Mouse (Mus musculus): ENCODE results near the gene Erbin. TPM values are rescaled to one million over a fixed set of nuclear protein-coding genes. Genes with fewer than 3 reads are reported as not detected.
A peak's percentile ranks its signal among the peaks of the same experiment; 100 is the strongest.

The Erbin gene
- polyA plus RNA-seq, 1 experiment from 2014 or later = 19.0 TPM

GRCm38 (mm10) chr13:103959841-103960240 lies 39.5 kb upstream of the Erbin start:
- no peaks in the 10 kb centered on the region for H3K27me3 ChIP-seq (replicated peaks; ENCODE audit: insufficient read depth, low read length)
- no peak for ATAC-seq
- H3K27ac ChIP-seq (ENCODE audit: low read length) = no peak overlapping the region
- H3K4me3 ChIP-seq (ENCODE audit: low read depth, low read length) = no peak overlapping the region
- TF ChIP-seq CTCF (IDR thresholded peaks at IDR 0.05) (no peak), EP300 (IDR thresholded peaks at IDR 0.05) (no peak)
- H3K4me1 ChIP-seq (ENCODE audit: insufficient read depth, low read depth, low read length) = no peaks in the 10 kb centered on the region
- WGBS = 67% methylated on average over 5 of the region's 5 CpGs
- H3K4me2 ChIP-seq (replicated peaks; ENCODE audit: low read depth, low read length) = no peak overlapping the region
- H3K36me3 ChIP-seq (ENCODE audit: insufficient read depth, low read length) = no peaks in the 10 kb centered on the region
- DNase-seq (ENCODE audit: low spot score) = no peak
- H3K9ac ChIP-seq (replicated peaks; ENCODE audit: low read depth) = no peak overlapping the region
- H3K9me3 ChIP-seq (ENCODE audit: low read length) = no peaks in the 10 kb centered on the region

- H3K27ac ChIP-seq (ENCODE audit: low read length) = no peak overlapping the region
- H3K9ac ChIP-seq (replicated peaks; ENCODE audit: low read depth) = no peak overlapping the region
- no peak for ATAC-seq
- no peak overlapping the region for H3K4me3 ChIP-seq (ENCODE audit: low read depth, low read length)
- H3K4me1 ChIP-seq (ENCODE audit: insufficient read depth, low read depth, low read length) = no peaks in the 10 kb centered on the region
- no peaks in the 10 kb centered on the region for H3K9me3 ChIP-seq (ENCODE audit: low read length)
- H3K4me2 ChIP-seq (replicated peaks; ENCODE audit: low read depth, low read length) = no peak overlapping the region
- 65% methylated on average over 9 of the region's 9 CpGs for WGBS
- TF ChIP-seq CTCF (IDR thresholded peaks at IDR 0.05) = no peak
- no peak for TF ChIP-seq EP300 (IDR thresholded peaks at IDR 0.05)
- no peaks in the 10 kb centered on the region for H3K27me3 ChIP-seq (replicated peaks; ENCODE audit: insufficient read depth, low read length)
- H3K36me3 ChIP-seq (ENCODE audit: insufficient read depth, low read length) = no peaks in the 10 kb centered on the region
- no peak for DNase-seq (ENCODE audit: low spot score)
These were observed 38.4 kb upstream of the Erbin start for GRCm38 (mm10) chr13:103958607-103959123.

DNA sequence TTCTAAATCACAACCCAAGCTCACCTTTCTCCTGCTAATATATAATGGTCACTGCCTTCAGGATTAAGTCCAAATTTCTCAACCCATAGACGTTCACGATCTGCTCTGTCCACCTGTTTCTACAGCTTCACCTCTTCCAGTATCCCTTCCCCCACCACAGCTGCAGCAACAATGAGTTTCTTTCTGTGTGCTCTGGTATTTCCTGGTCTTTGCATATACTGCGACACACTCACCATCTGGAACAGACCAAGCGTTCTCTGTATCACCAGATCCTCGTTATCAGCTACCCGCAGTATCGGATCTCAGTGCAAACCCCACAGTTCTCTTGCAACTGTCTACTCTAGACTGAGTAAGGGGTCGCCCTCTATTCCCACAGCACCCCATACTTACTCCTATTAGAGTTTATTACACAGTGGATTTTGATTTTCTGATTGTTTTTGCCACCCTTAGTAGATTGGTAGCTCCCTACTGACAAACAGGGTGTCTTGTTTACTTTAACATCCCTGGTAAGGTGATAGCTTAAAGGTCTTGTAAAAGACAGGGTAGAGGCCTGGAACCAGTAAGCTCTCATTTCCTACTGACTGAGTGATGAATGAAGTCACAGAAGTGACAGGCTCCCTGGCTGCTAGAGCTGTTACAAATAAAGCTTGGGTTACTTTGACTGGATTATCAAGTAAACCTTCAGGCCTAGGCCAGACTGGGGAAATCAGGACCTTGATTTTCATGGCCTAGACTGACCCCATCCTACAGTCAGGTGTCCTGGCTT lies 37.0 kb upstream of the Erbin start:
- Histone ChIP-seq H3K27ac (ENCODE audit: low read length) (no peak overlapping the region), H3K9ac (replicated peaks; ENCODE audit: low read depth) (no peak overlapping the region), H3K9me3 (ENCODE audit: low read length) (no peaks in the 10 kb centered on the region), H3K4me3 (ENCODE audit: low read depth, low read length) (no peak overlapping the region), H3K27me3 (replicated peaks; ENCODE audit: insufficient read depth, low read length) (no peaks in the 10 kb centered on the region), H3K36me3 (ENCODE audit: insufficient read depth, low read length) (no peaks in the 10 kb centered on the region), H3K4me1 (ENCODE audit: insufficient read depth, low read depth, low read length) (no peaks in the 10 kb centered on the region), H3K4me2 (replicated peaks; ENCODE audit: low read depth, low read length) (no peak overlapping the region)
- TF ChIP-seq EP300 (IDR thresholded peaks at IDR 0.05) = no peak
- no peak for TF ChIP-seq CTCF (IDR thresholded peaks at IDR 0.05)
- ATAC-seq (no peak), DNase-seq (ENCODE audit: low spot score) (peak; percentile 34)
- 24% methylated on average over 8 of the region's 8 CpGs for WGBS

DNA sequence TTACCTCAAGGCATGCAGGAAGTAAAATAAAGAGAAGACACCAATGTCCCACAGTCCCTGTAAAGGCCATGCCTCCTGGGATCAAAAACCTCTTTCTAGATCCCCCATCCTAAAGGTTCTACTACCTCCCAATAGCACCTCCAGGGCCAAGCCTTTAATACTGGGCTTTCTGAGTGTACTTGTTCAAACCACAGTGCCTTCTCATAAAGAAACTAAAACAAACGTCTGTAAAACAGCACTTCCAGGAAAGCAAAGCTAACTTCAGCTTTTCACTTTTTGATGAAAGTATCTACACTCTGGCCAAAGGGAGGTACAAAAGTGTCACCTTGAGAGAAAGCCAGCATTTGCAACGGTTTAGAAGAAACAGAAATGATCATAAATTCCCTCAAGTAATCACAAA lies 35.3 kb upstream of the Erbin start:
- TF ChIP-seq CTCF (IDR thresholded peaks at IDR 0.05) (no peak), EP300 (IDR thresholded peaks at IDR 0.05) (no peak)
- DNase-seq (ENCODE audit: low spot score) (no peak), ATAC-seq (no peak)
- Histone ChIP-seq H3K4me3 (ENCODE audit: low read depth, low read length) (no peak overlapping the region), H3K4me2 (replicated peaks; ENCODE audit: low read depth, low read length) (no peak overlapping the region), H3K36me3 (ENCODE audit: insufficient read depth, low read length) (no peaks in the 10 kb centered on the region), H3K4me1 (ENCODE audit: insufficient read depth, low read depth, low read length) (no peaks in the 10 kb centered on the region), H3K27me3 (replicated peaks; ENCODE audit: insufficient read depth, low read length) (no peaks in the 10 kb centered on the region), H3K9me3 (ENCODE audit: low read length) (no peaks in the 10 kb centered on the region), H3K9ac (replicated peaks; ENCODE audit: low read depth) (no peak overlapping the region), H3K27ac (ENCODE audit: low read length) (no peak overlapping the region)
- 40% methylated on average over 2 of the region's 2 CpGs for WGBS

GRCm38 (mm10) chr13:103951393-103951792 lies 31.1 kb upstream of the Erbin start:
- H3K9me3 ChIP-seq (ENCODE audit: low read length) = no peaks in the 10 kb centered on the region
- peak; percentile 77 for ATAC-seq
- no peaks in the 10 kb centered on the region for H3K36me3 ChIP-seq (ENCODE audit: insufficient read depth, low read length)
- DNase-seq (ENCODE audit: low spot score) = peak; percentile 73
- 55% methylated on average over 7 of the region's 7 CpGs for WGBS
- no peak overlapping the region for H3K4me3 ChIP-seq (ENCODE audit: low read depth, low read length)
- peak; percentile 38; the same call in 1 of the 2 replicates for TF ChIP-seq EP300 (IDR thresholded peaks at IDR 0.05)
- no peak for TF ChIP-seq CTCF (IDR thresholded peaks at IDR 0.05)
- H3K4me1 ChIP-seq (ENCODE audit: insufficient read depth, low read depth, low read length) = no peaks in the 10 kb centered on the region
- H3K27ac ChIP-seq (ENCODE audit: low read length) = no peak overlapping the region
- H3K9ac ChIP-seq (replicated peaks; ENCODE audit: low read depth) = no peak overlapping the region
- H3K27me3 ChIP-seq (replicated peaks; ENCODE audit: insufficient read depth, low read length) = no peaks in the 10 kb centered on the region
- no peak overlapping the region for H3K4me2 ChIP-seq (replicated peaks; ENCODE audit: low read depth, low read length)

DNA sequence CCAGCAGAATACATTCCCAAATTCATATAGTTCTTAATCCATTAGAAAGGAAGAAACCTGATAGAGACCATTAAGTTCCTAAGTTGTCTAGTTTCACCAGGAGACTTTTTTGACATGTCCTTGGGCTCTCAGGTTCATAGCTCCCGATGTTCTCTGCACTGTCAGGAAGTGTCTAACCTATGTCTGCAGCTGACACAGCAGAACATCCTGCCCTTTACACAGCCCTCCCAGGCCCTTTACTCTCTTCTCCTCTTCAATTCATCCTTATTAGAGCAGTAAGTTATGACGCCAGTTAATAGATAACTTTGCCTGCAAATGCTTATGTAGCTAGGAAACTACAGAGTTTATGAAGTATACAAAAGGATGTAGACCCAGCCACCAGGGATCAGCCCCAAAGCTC lies 20.5 kb upstream of the Erbin start:
- Histone ChIP-seq H3K4me3 (ENCODE audit: low read depth, low read length) (no peak overlapping the region), H3K27ac (ENCODE audit: low read length) (no peak overlapping the region), H3K36me3 (ENCODE audit: insufficient read depth, low read length) (no peaks in the 10 kb centered on the region), H3K9ac (replicated peaks; ENCODE audit: low read depth) (no peak overlapping the region), H3K4me1 (ENCODE audit: insufficient read depth, low read depth, low read length) (no peaks in the 10 kb centered on the region), H3K27me3 (replicated peaks; ENCODE audit: insufficient read depth, low read length) (no peaks in the 10 kb centered on the region), H3K4me2 (replicated peaks; ENCODE audit: low read depth, low read length) (no peak overlapping the region), H3K9me3 (ENCODE audit: low read length) (no peaks in the 10 kb centered on the region)
- TF ChIP-seq CTCF (IDR thresholded peaks at IDR 0.05) (no peak), EP300 (IDR thresholded peaks at IDR 0.05) (no peak)
- 67% methylated on average over 2 of the region's 2 CpGs for WGBS
- ATAC-seq = no peak
- no peak for DNase-seq (ENCODE audit: low spot score)

All from lung, postnatal 0 days (tissue).